Comparison of ENCODE assay signal across 16 mouse cellular contexts in the genomic region with DNA sequence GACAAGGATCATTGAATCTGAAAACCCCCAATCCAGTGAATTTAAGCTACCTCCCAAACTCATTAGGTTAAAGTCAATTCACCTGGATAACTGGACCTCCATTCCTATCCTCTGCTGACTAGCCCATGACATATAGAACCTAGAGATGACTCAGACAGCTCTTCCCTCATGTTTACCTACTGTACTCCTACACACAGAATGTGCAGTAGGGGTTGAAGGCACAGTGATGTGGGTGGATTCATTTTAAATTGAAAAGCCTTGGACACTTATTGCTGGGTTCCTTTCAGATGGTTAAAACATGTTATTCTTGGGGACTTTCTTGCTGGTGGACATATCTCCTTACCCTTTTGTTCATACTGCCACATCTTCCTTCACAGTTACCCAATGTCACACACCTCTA.
"Had no signal": no experiment of that assay in that cellular context is flagged by ENCODE, and none has a peak within 500 bp of the region (broad histone marks: within the 10 kb centered on the region; RNA-seq: fewer than 3 reads in every experiment).

No protein-coding gene starts in this region.

- DNase-seq: gastrocnemius, adult 2 months; gastrocnemius, postnatal 10 days; gastrocnemius, postnatal 25 days; heart, adult 18-20 months; heart, postnatal 10 days; kidney, adult 11 months; kidney, adult 2 months; kidney, adult 9 months; kidney, postnatal 14 days; kidney, postnatal 36 days; layer of hippocampus, adult 9-11 months; layer of hippocampus, postnatal 36 days; left cerebral cortex, postnatal 4 days had no signal

- ATAC-seq: hindbrain, postnatal 0 days; intestine, embryonic 16.5 days; liver, embryonic 12.5 days had no signal
